Mouse (Mus musculus): Measurements from ENCODE around the gene Kank1. TPM values are rescaled to one million over a fixed set of nuclear protein-coding genes. Genes with fewer than 3 reads are reported as not detected.

Gene Kank1
- polyA plus RNA-seq, 1 experiment, result 6.3 TPM

DNA sequence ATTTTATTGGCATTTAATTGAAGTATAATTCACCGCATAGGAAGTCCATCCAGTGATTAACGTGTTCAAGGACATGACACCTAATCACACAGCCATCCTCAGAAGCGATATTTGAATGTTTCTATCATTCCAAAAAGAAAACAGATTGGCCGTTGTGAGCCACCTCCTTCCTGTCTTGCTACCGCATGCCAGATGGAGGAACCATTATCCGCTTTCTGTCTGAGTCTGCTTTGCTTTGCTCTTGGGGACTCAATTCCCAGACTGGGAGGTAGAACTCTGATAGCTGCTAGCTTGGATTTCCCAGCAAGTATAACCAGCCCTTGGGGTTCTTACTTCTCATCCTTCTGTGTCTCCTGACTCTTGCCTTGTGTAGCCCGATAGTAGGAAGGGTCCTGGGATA is 125.2 kb downstream of the Kank1 start:
- 83% methylated on average over 7 of the region's 7 CpGs for WGBS
- Histone ChIP-seq H3K27ac (ENCODE audit: insufficient read depth, low read depth, low read length) (no peak overlapping the region), H3K4me1 (ENCODE audit: control insufficient read depth, insufficient read depth, insufficient read length, low read length) (no peaks in the 10 kb centered on the region), H3K27me3 (ENCODE audit: control insufficient read depth, insufficient read depth, low read length) (no peaks in the 10 kb centered on the region), H3K36me3 (ENCODE audit: control insufficient read depth, insufficient read depth, low read length) (no peaks in the 10 kb centered on the region), H3K4me3 (ENCODE audit: low read depth, low read length) (no peak overlapping the region)
- TF ChIP-seq CTCF (IDR thresholded peaks at IDR 0.05; ENCODE audit: extremely low read depth, insufficient read length, insufficient replicate concordance, low read depth, low read length) (no peak), POLR2A (IDR thresholded peaks at IDR 0.05; ENCODE audit: low read depth, low read length) (no peak)

DNA sequence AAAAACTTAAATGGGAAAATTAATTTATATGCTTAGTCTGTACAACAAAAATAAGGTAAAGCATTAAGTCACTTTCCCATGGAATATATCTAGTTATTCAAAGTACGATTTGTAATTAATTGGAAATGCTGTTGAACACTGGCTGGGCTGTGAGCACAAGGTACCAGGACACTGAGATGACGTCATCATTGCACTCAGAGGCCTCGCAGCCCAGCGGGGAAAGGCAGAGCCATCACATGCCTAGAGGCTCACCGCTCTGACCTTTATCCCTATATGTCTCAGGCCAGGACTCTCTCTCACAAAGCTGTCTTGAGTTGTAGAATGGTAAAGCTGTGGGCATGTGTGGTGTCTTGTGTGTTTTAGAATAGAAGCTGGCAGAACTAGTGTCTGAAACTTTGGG is 128.9 kb downstream of the Kank1 start:
- H3K4me1 ChIP-seq (ENCODE audit: control insufficient read depth, insufficient read depth, insufficient read length, low read length), result peaks cover 2% of the 10 kb centered on the region; the same call in 1 of the 2 replicates
- no peak overlapping the region for H3K4me3 ChIP-seq (ENCODE audit: low read depth, low read length)
- H3K27ac ChIP-seq (ENCODE audit: insufficient read depth, low read depth, low read length), result no peak overlapping the region
- 76% methylated on average over 5 of the region's 5 CpGs for WGBS
- H3K27me3 ChIP-seq (ENCODE audit: control insufficient read depth, insufficient read depth, low read length), result no peaks in the 10 kb centered on the region
- TF ChIP-seq CTCF (IDR thresholded peaks at IDR 0.05; ENCODE audit: extremely low read depth, insufficient read length, insufficient replicate concordance, low read depth, low read length) (no peak), POLR2A (IDR thresholded peaks at IDR 0.05; ENCODE audit: low read depth, low read length) (no peak)
- no peaks in the 10 kb centered on the region for H3K36me3 ChIP-seq (ENCODE audit: control insufficient read depth, insufficient read depth, low read length)

DNA sequence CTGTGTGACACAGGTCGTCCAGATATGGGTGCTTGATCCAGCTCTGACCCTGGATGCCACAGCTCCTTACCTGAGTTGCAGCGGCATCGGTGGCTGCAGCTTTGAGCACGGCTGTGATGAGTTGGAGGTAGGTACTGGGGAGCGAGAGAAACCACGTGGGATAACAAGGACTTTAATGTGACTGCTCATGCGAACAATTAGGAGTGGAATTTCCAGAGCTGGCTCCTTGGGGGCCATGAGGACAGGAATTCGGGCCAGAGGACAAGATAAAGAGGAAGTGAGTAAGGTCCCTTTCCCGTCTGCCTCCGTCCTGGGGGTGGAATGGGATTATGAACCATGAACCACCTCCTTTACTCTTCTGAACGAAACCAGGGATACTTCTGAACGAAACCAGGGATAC is 129.8 kb downstream of the Kank1 start:
- Histone ChIP-seq H3K4me3 (ENCODE audit: low read depth, low read length) (no peak overlapping the region), H3K4me1 (ENCODE audit: control insufficient read depth, insufficient read depth, insufficient read length, low read length) (peaks cover 2% of the 10 kb centered on the region; the same call in 1 of the 2 replicates), H3K27ac (ENCODE audit: insufficient read depth, low read depth, low read length) (no peak overlapping the region), H3K27me3 (ENCODE audit: control insufficient read depth, insufficient read depth, low read length) (no peaks in the 10 kb centered on the region), H3K36me3 (ENCODE audit: control insufficient read depth, insufficient read depth, low read length) (no peaks in the 10 kb centered on the region)
- TF ChIP-seq CTCF (IDR thresholded peaks at IDR 0.05; ENCODE audit: extremely low read depth, insufficient read length, insufficient replicate concordance, low read depth, low read length), result no peak
- no peak for TF ChIP-seq POLR2A (IDR thresholded peaks at IDR 0.05; ENCODE audit: low read depth, low read length)
- WGBS, result 81% methylated on average over 12 of the region's 12 CpGs

- WGBS, result 39% methylated on average over 9 of the region's 9 CpGs
- H3K4me3 ChIP-seq (ENCODE audit: low read depth, low read length), result no peak overlapping the region
- no peaks in the 10 kb centered on the region for H3K27me3 ChIP-seq (ENCODE audit: control insufficient read depth, insufficient read depth, low read length)
- TF ChIP-seq CTCF (IDR thresholded peaks at IDR 0.05; ENCODE audit: extremely low read depth, insufficient read length, insufficient replicate concordance, low read depth, low read length) (no peak), POLR2A (IDR thresholded peaks at IDR 0.05; ENCODE audit: low read depth, low read length) (no peak)
- peaks cover 2% of the 10 kb centered on the region; the same call in 1 of the 2 replicates for H3K4me1 ChIP-seq (ENCODE audit: control insufficient read depth, insufficient read depth, insufficient read length, low read length)
- H3K36me3 ChIP-seq (ENCODE audit: control insufficient read depth, insufficient read depth, low read length), result no peaks in the 10 kb centered on the region
- H3K27ac ChIP-seq (ENCODE audit: insufficient read depth, low read depth, low read length), result no peak overlapping the region
These were observed 133.7 kb downstream of the Kank1 start for GRCm38 (mm10) chr19:25370428-25370827.

GRCm38 (mm10) chr19:25372794-25373193 is 136.0 kb downstream of the Kank1 start:
- TF ChIP-seq CTCF (IDR thresholded peaks at IDR 0.05; ENCODE audit: extremely low read depth, insufficient read length, insufficient replicate concordance, low read depth, low read length) (no peak), POLR2A (IDR thresholded peaks at IDR 0.05; ENCODE audit: low read depth, low read length) (no peak)
- H3K27ac ChIP-seq (ENCODE audit: insufficient read depth, low read depth, low read length), result no peak overlapping the region
- H3K4me3 ChIP-seq (ENCODE audit: low read depth, low read length), result no peak overlapping the region
- peaks cover 2% of the 10 kb centered on the region; the same call in 1 of the 2 replicates for H3K4me1 ChIP-seq (ENCODE audit: control insufficient read depth, insufficient read depth, insufficient read length, low read length)
- no peaks in the 10 kb centered on the region for H3K27me3 ChIP-seq (ENCODE audit: control insufficient read depth, insufficient read depth, low read length)
- WGBS, result 87% methylated on average over 7 of the region's 7 CpGs
- H3K36me3 ChIP-seq (ENCODE audit: control insufficient read depth, insufficient read depth, low read length), result no peaks in the 10 kb centered on the region

GRCm38 (mm10) chr19:25373594-25373993 is 136.8 kb downstream of the Kank1 start:
- 58% methylated on average over 3 of the region's 3 CpGs for WGBS

DNA sequence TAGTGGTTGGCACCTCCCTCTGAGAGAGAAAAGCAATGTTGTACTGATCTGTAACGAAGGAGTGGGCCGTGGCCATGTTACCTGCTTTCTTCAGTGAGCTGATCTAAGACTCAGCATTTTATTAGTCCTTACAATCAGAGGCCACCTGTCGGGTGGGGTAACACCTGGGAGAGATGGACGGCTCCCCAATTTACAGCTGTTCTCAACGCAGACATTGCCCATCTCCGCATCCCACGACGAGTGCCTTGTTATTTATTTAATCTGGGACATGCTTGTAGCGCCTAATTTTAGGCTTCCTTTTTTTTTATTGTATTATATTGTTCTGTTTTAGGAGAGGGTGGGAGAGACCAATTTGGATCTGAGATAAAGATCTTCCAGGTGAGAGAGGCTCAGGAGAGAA is 137.4 kb downstream of the Kank1 start:
- Histone ChIP-seq H3K4me1 (ENCODE audit: control insufficient read depth, insufficient read depth, insufficient read length, low read length) (peaks cover 2% of the 10 kb centered on the region; the same call in 1 of the 2 replicates), H3K27me3 (ENCODE audit: control insufficient read depth, insufficient read depth, low read length) (no peaks in the 10 kb centered on the region), H3K4me3 (ENCODE audit: low read depth, low read length) (no peak overlapping the region), H3K27ac (ENCODE audit: insufficient read depth, low read depth, low read length) (no peak overlapping the region), H3K36me3 (ENCODE audit: control insufficient read depth, insufficient read depth, low read length) (no peaks in the 10 kb centered on the region)
- TF ChIP-seq POLR2A (IDR thresholded peaks at IDR 0.05; ENCODE audit: low read depth, low read length) (no peak), CTCF (IDR thresholded peaks at IDR 0.05; ENCODE audit: extremely low read depth, insufficient read length, insufficient replicate concordance, low read depth, low read length) (no peak)
- WGBS, result 56% methylated on average over 9 of the region's 9 CpGs

More at GRCm38 (mm10) chr19:25373594-25373993, 136.8 kb downstream of the Kank1 start:
- TF ChIP-seq CTCF (IDR thresholded peaks at IDR 0.05; ENCODE audit: extremely low read depth, insufficient read length, insufficient replicate concordance, low read depth, low read length), result peak; percentile 31; the same call in 1 of the 2 replicates
- TF ChIP-seq POLR2A (IDR thresholded peaks at IDR 0.05; ENCODE audit: low read depth, low read length), result no peak
- no peak overlapping the region for H3K27ac ChIP-seq (ENCODE audit: insufficient read depth, low read depth, low read length)
- no peaks in the 10 kb centered on the region for H3K27me3 ChIP-seq (ENCODE audit: control insufficient read depth, insufficient read depth, low read length)
- peaks cover 2% of the 10 kb centered on the region; the same call in 1 of the 2 replicates for H3K4me1 ChIP-seq (ENCODE audit: control insufficient read depth, insufficient read depth, insufficient read length, low read length)
- no peaks in the 10 kb centered on the region for H3K36me3 ChIP-seq (ENCODE audit: control insufficient read depth, insufficient read depth, low read length)
- H3K4me3 ChIP-seq (ENCODE audit: low read depth, low read length), result no peak overlapping the region
